Mouse (Mus musculus) limb, embryonic 14.5 days (tissue): ENCODE measurements around the gene Sel1l2. TPM values are rescaled to one million over a fixed set of nuclear protein-coding genes. Genes with fewer than 3 reads are reported as not detected.

Source experiments
- ATAC-seq: fragments of 200-750 bp; cut with Nextera tagmentation; 2 replicates; pipeline ENCODE4 v1.8.0; 2017; ENCODE audit warnings: low read depth, moderate number of reproducible peaks, moderate TSS enrichment; ENCODE audit not compliant: low FRiP score
- DNase-seq: peaks from one replicate; pipeline ENCODE4 v3.0.0-alpha.2; 2015; ENCODE audit warnings: low spot score
- H3K27ac ChIP-seq: fragments of 300-500 bp; sonication (generic); replicated peaks from 2 replicates; pipeline ENCODE4 v1.5.1; 2014; ENCODE audit warnings: low read depth, mild to moderate bottlenecking, low read length, moderate library complexity, mixed read lengths
- H3K27me3 ChIP-seq: fragments of 300-500 bp; sonication (generic); 2 replicates; pipeline ENCODE4 v1.6.1; 2014; ENCODE audit warnings: low read length, mixed read lengths; ENCODE audit not compliant: control insufficient read depth, insufficient read depth
- H3K36me3 ChIP-seq: fragments of 300-500 bp; sonication (generic); 2 replicates; pipeline ENCODE4 v1.6.1; 2014; ENCODE audit warnings: mild to moderate bottlenecking, low read length, moderate library complexity, mixed read lengths; ENCODE audit not compliant: control insufficient read depth, insufficient read depth
- H3K4me1 ChIP-seq: fragments of 300-500 bp; sonication (generic); 2 replicates; pipeline ENCODE4 v1.6.1; 2014; ENCODE audit warnings: antibody characterized with exemption, low read length, mixed read lengths; ENCODE audit not compliant: control insufficient read depth, insufficient read depth
- H3K4me2 ChIP-seq: fragments of 300-500 bp; sonication (generic); replicated peaks from 2 replicates; pipeline ENCODE4 v1.6.1; 2014; ENCODE audit warnings: low read depth, mild to moderate bottlenecking, low read length, moderate library complexity; ENCODE audit not compliant: severe bottlenecking
- H3K4me3 ChIP-seq: fragments of 300-500 bp; sonication (generic); replicated peaks from 2 replicates; pipeline ENCODE4 v1.5.1; 2014; ENCODE audit warnings: low read length
- H3K9ac ChIP-seq: fragments of 300-500 bp; sonication (generic); 2 replicates; pipeline ENCODE4 v1.6.1; 2014; ENCODE audit warnings: mild to moderate bottlenecking, low read depth, low read length, moderate library complexity; ENCODE audit not compliant: severe bottlenecking
- H3K9me3 ChIP-seq: fragments of 300-500 bp; sonication (generic); 2 replicates; pipeline ENCODE4 v1.6.1; 2016; ENCODE audit warnings: low read length; ENCODE audit not compliant: control insufficient read depth
- POLR2A ChIP-seq: fragments of 200-500 bp; IDR thresholded peaks from 2 replicates; pipeline ENCODE4 v1.8.0; 2012; ENCODE audit warnings: inconsistent platforms, mild to moderate bottlenecking, moderate library complexity, borderline replicate concordance; ENCODE audit not compliant: insufficient read depth, insufficient read length; ENCODE audit errors: extremely low read depth
- WGBS: fragments of 180-500 bp; shearing (Covaris S2); extraction: QIAGEN DNeasy Blood & Tissue Kit; methylation state at CpG from one replicate; pipeline ENCODE4 v1.1.7; 2014; 5-methylcytosine and 5-hydroxymethylcytosine counted together
- polyA plus RNA-seq, 2 experiments: library from polyadenylated mRNA; depleted of rRNA in 1 of 2; stranded (reverse) in 1 of 2; unstranded in 1 of 2; fragments of >200 nt; fragmentation: Nextera tagmentation in 1 of 2; extraction: Ambion mirVana in 1 of 2; gene quantifications; 2 replicates each; pipeline versions ENCODE4 v1.2.1 to v1.2.3; 2012 to 2014

Sel1l2 gene
- polyA plus RNA-seq (2012; rRNA removed) (not detected in 2 replicates), polyA plus RNA-seq (2014; fragmentation: Nextera tagmentation; extraction: Ambion mirVana) (not detected in 2 replicates)

- DNase-seq = no peak
- TF ChIP-seq POLR2A = no peak
- Histone ChIP-seq H3K36me3 (no peaks in the 10 kb centered on the region), H3K4me3 (no peak within 1 kb of the TSS), H3K9ac (no peak within 1 kb of the TSS), H3K9me3 (no peaks in the 10 kb centered on the region), H3K27ac (no peak within 1 kb of the TSS), H3K4me1 (no peaks in the 10 kb centered on the region), H3K27me3 (no peaks in the 10 kb centered on the region), H3K4me2 (no peak within 1 kb of the TSS)
- ATAC-seq = no peak
- 35% methylated on average over 4 of the region's 4 CpGs for WGBS
These were observed at the start of gene Sel1l2 for GRCm38 (mm10) chr2:140389525-140389924. Gene Sel1l2, minus strand, starts transcription at chr2:140389706.

- Histone ChIP-seq H3K4me2 (no peak overlapping the region), H3K27me3 (no peaks in the 10 kb centered on the region), H3K36me3 (no peaks in the 10 kb centered on the region), H3K27ac (no peak overlapping the region), H3K4me3 (no peak overlapping the region), H3K9ac (no peak overlapping the region), H3K4me1 (no peaks in the 10 kb centered on the region), H3K9me3 (no peaks in the 10 kb centered on the region)
- whole genome bisulfite sequencing = 37% methylated on average over 4 of the region's 4 CpGs
- no peak for TF ChIP-seq POLR2A
- ATAC-seq = no peak
- DNase-seq = peak; percentile 26
These were observed 49.6 kb upstream of the Sel1l2 start for GRCm38 (mm10) chr2:140439081-140439480.

GRCm38 (mm10) chr2:140427283-140427682, 37.8 kb upstream of the Sel1l2 start:
- Histone ChIP-seq H3K4me2 (no peak overlapping the region), H3K9me3 (no peaks in the 10 kb centered on the region), H3K4me1 (no peaks in the 10 kb centered on the region), H3K9ac (no peak overlapping the region), H3K27me3 (no peaks in the 10 kb centered on the region), H3K27ac (no peak overlapping the region), H3K36me3 (no peaks in the 10 kb centered on the region), H3K4me3 (no peak overlapping the region)
- no peak for TF ChIP-seq POLR2A
- 0 out of 2 replicates have a peak, but pooled peaks have one; percentile 37 for ATAC-seq
- DNase-seq = peak; percentile 82
- 14% methylated on average over 4 of the region's 4 CpGs for WGBS

GRCm38 (mm10) chr2:140425844-140426243, 36.3 kb upstream of the Sel1l2 start:
- Histone ChIP-seq H3K9me3 (no peaks in the 10 kb centered on the region), H3K36me3 (no peaks in the 10 kb centered on the region), H3K4me1 (no peaks in the 10 kb centered on the region), H3K9ac (no peak overlapping the region), H3K27ac (no peak overlapping the region), H3K4me3 (no peak overlapping the region), H3K4me2 (no peak overlapping the region), H3K27me3 (no peaks in the 10 kb centered on the region)
- DNase-seq = no peak
- ATAC-seq = no peak
- TF ChIP-seq POLR2A = no peak

GRCm38 (mm10) chr2:140395744-140396231, 6.3 kb upstream of the Sel1l2 start:
- WGBS = 0% methylated on average over 17 of the region's 58 CpGs
- Histone ChIP-seq H3K4me1 (no peaks in the 10 kb centered on the region), H3K27ac (no peak overlapping the region), H3K36me3 (no peaks in the 10 kb centered on the region), H3K9me3 (no peaks in the 10 kb centered on the region), H3K27me3 (0 out of 2 replicates have a peak, but pooled peaks cover 8% of the 10 kb centered on the region), H3K4me2 (peak overlapping the region; percentile 96), H3K4me3 (peak overlapping the region; percentile 75), H3K9ac (peak overlapping the region; percentile 66)
- no peak for TF ChIP-seq POLR2A
- ATAC-seq = peak; percentile 50
- no peak for DNase-seq
